Mouse (Mus musculus) limb, embryonic 14.5 days (tissue): ENCODE data around the gene Mthfs. TPM values are rescaled to one million over a fixed set of nuclear protein-coding genes. Genes with fewer than 3 reads are reported as not detected.

Experiments used
- ATAC-seq: fragments of 200-750 bp; cut with Nextera tagmentation; 2 replicates; pipeline ENCODE4 v1.8.0; 2017; ENCODE audit warnings: low read depth, moderate number of reproducible peaks, moderate TSS enrichment; ENCODE audit not compliant: low FRiP score
- DNase-seq: peaks from one replicate; pipeline ENCODE4 v3.0.0-alpha.2; 2015; ENCODE audit warnings: low spot score
- H3K27ac ChIP-seq: fragments of 300-500 bp; sonication (generic); replicated peaks from 2 replicates; pipeline ENCODE4 v1.5.1; 2014; ENCODE audit warnings: low read depth, mild to moderate bottlenecking, low read length, moderate library complexity, mixed read lengths
- H3K27me3 ChIP-seq: fragments of 300-500 bp; sonication (generic); 2 replicates; pipeline ENCODE4 v1.6.1; 2014; ENCODE audit warnings: low read length, mixed read lengths; ENCODE audit not compliant: control insufficient read depth, insufficient read depth
- H3K36me3 ChIP-seq: fragments of 300-500 bp; sonication (generic); 2 replicates; pipeline ENCODE4 v1.6.1; 2014; ENCODE audit warnings: mild to moderate bottlenecking, low read length, moderate library complexity, mixed read lengths; ENCODE audit not compliant: control insufficient read depth, insufficient read depth
- H3K4me1 ChIP-seq: fragments of 300-500 bp; sonication (generic); 2 replicates; pipeline ENCODE4 v1.6.1; 2014; ENCODE audit warnings: antibody characterized with exemption, low read length, mixed read lengths; ENCODE audit not compliant: control insufficient read depth, insufficient read depth
- H3K4me2 ChIP-seq: fragments of 300-500 bp; sonication (generic); replicated peaks from 2 replicates; pipeline ENCODE4 v1.6.1; 2014; ENCODE audit warnings: low read depth, mild to moderate bottlenecking, low read length, moderate library complexity; ENCODE audit not compliant: severe bottlenecking
- H3K4me3 ChIP-seq: fragments of 300-500 bp; sonication (generic); replicated peaks from 2 replicates; pipeline ENCODE4 v1.5.1; 2014; ENCODE audit warnings: low read length
- H3K9ac ChIP-seq: fragments of 300-500 bp; sonication (generic); 2 replicates; pipeline ENCODE4 v1.6.1; 2014; ENCODE audit warnings: mild to moderate bottlenecking, low read depth, low read length, moderate library complexity; ENCODE audit not compliant: severe bottlenecking
- H3K9me3 ChIP-seq: fragments of 300-500 bp; sonication (generic); 2 replicates; pipeline ENCODE4 v1.6.1; 2016; ENCODE audit warnings: low read length; ENCODE audit not compliant: control insufficient read depth
- POLR2A ChIP-seq: fragments of 200-500 bp; IDR thresholded peaks from 2 replicates; pipeline ENCODE4 v1.8.0; 2012; ENCODE audit warnings: inconsistent platforms, mild to moderate bottlenecking, moderate library complexity, borderline replicate concordance; ENCODE audit not compliant: insufficient read depth, insufficient read length; ENCODE audit errors: extremely low read depth
- WGBS: fragments of 180-500 bp; shearing (Covaris S2); extraction: QIAGEN DNeasy Blood & Tissue Kit; methylation state at CpG from one replicate; pipeline ENCODE4 v1.1.7; 2014; 5-methylcytosine and 5-hydroxymethylcytosine counted together
- polyA plus RNA-seq, 2 experiments: library from polyadenylated mRNA; depleted of rRNA in 1 of 2; stranded (reverse) in 1 of 2; unstranded in 1 of 2; fragments of >200 nt; fragmentation: Nextera tagmentation in 1 of 2; extraction: Ambion mirVana in 1 of 2; gene quantifications; 2 replicates each; pipeline versions ENCODE4 v1.2.1 to v1.2.3; 2012 to 2014

The Mthfs gene
- polyA plus RNA-seq, 2 experiments: 20.1 to 28.2 TPM

DNA sequence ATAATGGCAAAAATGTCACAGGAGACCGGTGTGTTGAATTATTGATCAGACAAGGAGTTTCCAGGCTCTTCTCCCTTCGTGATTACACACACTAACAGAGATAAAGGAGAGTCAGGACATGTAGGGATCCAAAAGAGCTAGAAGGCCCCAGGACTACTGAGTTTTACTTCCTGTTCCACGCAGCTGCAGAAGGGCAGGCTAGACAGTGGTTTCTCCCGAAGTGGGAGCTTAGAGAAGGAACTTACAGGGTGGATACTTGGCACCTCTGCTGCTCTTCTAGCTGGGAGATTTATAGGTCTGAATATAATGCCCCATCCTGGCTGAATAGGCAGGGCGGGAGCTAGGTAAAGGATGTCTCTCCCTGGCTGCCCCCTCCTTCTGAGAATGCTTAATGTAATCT, 57.1 kb downstream of the Mthfs start:
- TF ChIP-seq POLR2A: no peak
- ATAC-seq (no peak), DNase-seq (no peak)
- no peaks in the 10 kb centered on the region for H3K36me3 ChIP-seq
- no peak overlapping the region for H3K9ac ChIP-seq
- WGBS: 66% methylated on average over 5 of the region's 5 CpGs
- H3K4me1 ChIP-seq: no peaks in the 10 kb centered on the region
- H3K4me3 ChIP-seq: no peak overlapping the region
- no peak overlapping the region for H3K27ac ChIP-seq
- H3K4me2 ChIP-seq: no peak overlapping the region
- no peaks in the 10 kb centered on the region for H3K9me3 ChIP-seq
- H3K27me3 ChIP-seq: no peaks in the 10 kb centered on the region

DNA sequence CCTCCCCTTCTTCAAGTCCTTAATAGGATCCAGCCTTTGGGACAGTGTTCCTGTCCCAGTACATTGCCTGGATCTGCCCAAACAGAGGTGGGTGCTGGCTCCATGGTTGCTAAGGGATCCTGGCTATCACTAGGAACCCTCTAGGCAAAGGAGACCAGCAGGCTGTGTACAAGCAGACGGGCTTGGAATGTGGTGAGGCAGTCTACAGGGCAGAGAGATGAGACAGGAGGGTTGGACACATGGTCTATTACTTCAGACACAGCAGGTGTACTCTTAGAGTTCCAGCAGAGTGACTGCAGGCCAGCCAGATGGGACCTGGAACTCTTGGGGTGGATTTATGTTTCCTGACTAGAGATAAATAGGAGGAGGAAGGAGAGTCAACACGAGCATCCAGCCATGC, 59.9 kb downstream of the Mthfs start:
- no peak overlapping the region for H3K4me3 ChIP-seq
- H3K36me3 ChIP-seq: no peaks in the 10 kb centered on the region
- DNase-seq: no peak
- no peak overlapping the region for H3K4me2 ChIP-seq
- no peaks in the 10 kb centered on the region for H3K4me1 ChIP-seq
- no peaks in the 10 kb centered on the region for H3K27me3 ChIP-seq
- no peak overlapping the region for H3K9ac ChIP-seq
- 68% methylated on average over 2 of the region's 2 CpGs for WGBS
- H3K9me3 ChIP-seq: no peaks in the 10 kb centered on the region
- ATAC-seq: no peak
- no peak overlapping the region for H3K27ac ChIP-seq
- TF ChIP-seq POLR2A: no peak

DNA sequence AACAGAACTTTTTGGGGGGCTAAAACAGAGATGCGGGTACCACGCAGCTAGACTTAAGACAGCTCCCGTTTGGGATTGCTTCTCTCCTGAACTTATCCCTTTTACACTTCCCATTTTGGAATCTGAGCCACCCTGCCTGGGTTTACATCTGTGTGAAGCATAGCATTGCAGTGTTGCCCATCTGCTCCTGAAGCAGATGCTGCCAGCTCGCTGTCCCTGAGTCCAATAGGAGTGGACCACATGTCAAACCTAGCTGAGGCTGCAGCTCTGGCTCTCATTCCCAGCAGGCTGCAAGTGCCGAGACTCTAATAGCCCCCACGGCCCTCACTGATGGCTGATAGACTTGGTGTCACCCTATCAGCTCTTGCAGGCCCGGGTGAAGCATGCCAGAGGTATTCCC, 63.3 kb downstream of the Mthfs start:
- Histone ChIP-seq H3K27ac (no peak overlapping the region), H3K4me2 (no peak overlapping the region), H3K9ac (no peak overlapping the region), H3K9me3 (no peaks in the 10 kb centered on the region), H3K36me3 (no peaks in the 10 kb centered on the region), H3K27me3 (no peaks in the 10 kb centered on the region), H3K4me1 (no peaks in the 10 kb centered on the region), H3K4me3 (no peak overlapping the region)
- ATAC-seq (no peak), DNase-seq (no peak)
- WGBS: 69% methylated on average over 7 of the region's 7 CpGs
- TF ChIP-seq POLR2A: no peak

DNA sequence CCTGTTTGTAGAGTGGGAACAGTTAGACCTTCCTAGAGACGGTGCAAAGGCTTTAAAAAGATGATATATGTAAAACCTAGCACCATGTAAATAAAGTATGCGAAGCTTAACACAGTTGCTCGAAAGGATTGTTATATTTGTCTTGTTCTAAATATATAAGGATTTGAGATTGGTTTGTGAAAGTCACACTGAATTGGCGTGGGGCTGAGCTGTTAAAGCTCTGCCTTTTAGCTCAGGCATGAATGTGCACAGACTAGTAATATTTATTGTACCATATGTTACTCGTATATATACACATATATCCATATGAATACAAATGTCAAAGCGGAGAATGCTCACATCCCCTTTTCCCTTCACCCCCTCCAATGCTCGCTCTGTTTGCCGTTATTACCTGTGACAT, 67.7 kb downstream of the Mthfs start:
- Histone ChIP-seq H3K9me3 (no peaks in the 10 kb centered on the region), H3K4me2 (no peak overlapping the region), H3K27me3 (no peaks in the 10 kb centered on the region), H3K27ac (no peak overlapping the region), H3K9ac (no peak overlapping the region), H3K4me1 (no peaks in the 10 kb centered on the region), H3K36me3 (no peaks in the 10 kb centered on the region), H3K4me3 (no peak overlapping the region)
- ATAC-seq (no peak), DNase-seq (no peak)
- 79% methylated on average over 8 of the region's 8 CpGs for WGBS
- TF ChIP-seq POLR2A: no peak

DNA sequence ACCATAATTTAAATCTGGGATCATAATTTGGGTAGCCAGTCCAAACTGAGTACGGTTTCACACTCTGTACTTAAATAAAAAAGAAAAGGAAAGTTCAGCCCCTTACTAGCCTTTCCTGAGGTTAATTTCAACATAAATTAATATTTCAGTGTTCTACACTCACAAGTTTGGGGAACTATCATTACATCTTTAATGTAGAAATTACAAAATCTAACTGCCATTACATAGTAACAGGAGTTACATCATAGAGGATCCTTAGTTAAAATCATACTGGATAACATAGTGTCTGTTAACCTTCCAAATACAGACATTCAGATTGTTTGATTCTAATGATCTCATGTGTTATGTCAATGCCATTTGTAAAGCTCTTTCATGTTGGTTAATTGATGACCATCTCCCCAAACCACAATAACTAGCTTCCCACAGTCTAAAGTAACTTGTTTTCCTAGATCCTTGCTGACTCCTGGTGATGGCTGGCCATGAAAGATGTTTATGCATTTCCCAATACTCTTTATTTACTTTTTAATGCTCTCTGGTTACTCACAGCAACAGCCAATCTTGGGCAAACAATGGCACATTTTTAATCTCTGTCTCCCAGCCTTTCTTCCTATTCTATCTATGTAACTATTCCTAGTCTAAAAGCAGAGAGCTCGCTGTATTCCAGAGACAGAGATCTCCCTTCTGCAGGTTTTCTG, 72.0 kb downstream of the Mthfs start:
- Histone ChIP-seq H3K4me2 (no peak overlapping the region), H3K36me3 (no peaks in the 10 kb centered on the region), H3K27me3 (no peaks in the 10 kb centered on the region), H3K4me1 (no peaks in the 10 kb centered on the region), H3K9ac (no peak overlapping the region), H3K9me3 (no peaks in the 10 kb centered on the region), H3K27ac (no peak overlapping the region), H3K4me3 (no peak overlapping the region)
- 90% methylated on average over 2 of the region's 2 CpGs for WGBS
- TF ChIP-seq POLR2A: no peak
- DNase-seq (no peak), ATAC-seq (no peak)
